Mouse (Mus musculus) lung, embryonic 14.5 days (tissue): ENCODE data around the gene Id3. TPM values are rescaled to one million over a fixed set of nuclear protein-coding genes. Genes with fewer than 3 reads are reported as not detected.

Experiments used
- ATAC-seq: fragments of 200-750 bp; cut with Nextera tagmentation; 2 replicates; pipeline ENCODE4 v1.8.0; 2017; ENCODE audit warnings: mild to moderate bottlenecking, moderate TSS enrichment, moderate library complexity; ENCODE audit not compliant: insufficient read depth
- DNase-seq: peaks from one replicate; pipeline ENCODE4 v3.0.0-alpha.2; 2015
- H3K27ac ChIP-seq: fragments of 300-500 bp; sonication (generic); 2 replicates; pipeline ENCODE4 v1.5.1; 2014; ENCODE audit warnings: low read depth, mild to moderate bottlenecking, moderate library complexity
- H3K27me3 ChIP-seq: fragments of 300-500 bp; sonication (generic); 2 replicates; pipeline ENCODE4 v1.6.1; 2014; ENCODE audit warnings: low read length, control low read depth; ENCODE audit not compliant: insufficient read depth
- H3K36me3 ChIP-seq: fragments of 300-500 bp; sonication (generic); 2 replicates; pipeline ENCODE4 v1.6.1; 2014; ENCODE audit warnings: control low read depth; ENCODE audit not compliant: insufficient read depth
- H3K4me1 ChIP-seq: fragments of 300-500 bp; sonication (generic); 2 replicates; pipeline ENCODE4 v1.6.1; 2014; ENCODE audit warnings: antibody characterized with exemption, control low read depth; ENCODE audit not compliant: insufficient read depth
- H3K4me2 ChIP-seq: fragments of 300-500 bp; sonication (generic); 2 replicates; pipeline ENCODE4 v1.6.1; 2014; ENCODE audit warnings: mild to moderate bottlenecking
- H3K4me3 ChIP-seq: fragments of 300-500 bp; sonication (generic); 2 replicates; pipeline ENCODE4 v1.5.1; 2014; ENCODE audit warnings: low read depth, low read length
- H3K9ac ChIP-seq: fragments of 300-500 bp; sonication (generic); 2 replicates; pipeline ENCODE4 v1.6.1; 2014
- H3K9me3 ChIP-seq: fragments of 300-500 bp; sonication (generic); 2 replicates; pipeline ENCODE4 v1.6.1; 2016; ENCODE audit warnings: low read depth, low read length, control low read depth
- CTCF ChIP-seq: IDR thresholded peaks from 2 replicates; pipeline ENCODE4 v1.5.1; 2016; ENCODE audit warnings: antibody characterized with exemption, low read depth
- WGBS: fragments of 180-500 bp; shearing (Covaris S2); extraction: QIAGEN DNeasy Blood & Tissue Kit; methylation state at CpG from one replicate; pipeline ENCODE4 v1.1.7; 2014; 5-methylcytosine and 5-hydroxymethylcytosine counted together
- polyA plus RNA-seq: library from polyadenylated mRNA; unstranded; fragments of >200 nt; fragmentation: Nextera tagmentation; extraction: Ambion mirVana; gene quantifications from 2 replicates; pipeline ENCODE4 v1.2.1, GENCODE M21; 2014

The Id3 gene
- polyA plus RNA-seq, 1 experiment from 2014 or later = 469 TPM

DNA sequence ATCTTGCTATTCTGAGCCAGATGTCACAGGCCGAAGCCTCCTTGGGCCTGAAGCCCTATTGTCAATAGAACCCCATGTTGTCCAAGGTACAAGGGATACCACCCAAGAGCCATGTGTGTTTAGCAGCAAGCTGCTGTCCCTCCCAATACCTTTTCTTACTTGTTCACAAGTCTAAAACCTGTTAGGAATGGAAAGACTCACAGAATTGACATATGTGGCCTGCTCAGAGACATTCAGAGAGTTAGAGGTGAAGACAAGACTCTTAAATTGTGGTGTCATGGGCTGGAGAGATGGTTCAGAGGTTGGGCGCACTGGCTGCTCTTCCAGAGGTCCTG is 5.7 kb downstream of the Id3 start:
- H3K4me1 ChIP-seq = peaks cover 23% of the 10 kb centered on the region
- H3K27me3 ChIP-seq = no peaks in the 10 kb centered on the region
- H3K27ac ChIP-seq = peak overlapping the region; percentile 100; the same call in 1 of the 2 replicates
- no peak for DNase-seq
- WGBS = 66% methylated on average over 2 of the region's 2 CpGs
- no peaks in the 10 kb centered on the region; the same call in 1 of the 2 replicates for H3K9me3 ChIP-seq
- no peak for TF ChIP-seq CTCF
- H3K36me3 ChIP-seq = peaks cover 15% of the 10 kb centered on the region
- no peak for ATAC-seq
- H3K4me3 ChIP-seq = no peak overlapping the region
- H3K4me2 ChIP-seq = no peak overlapping the region
- no peak overlapping the region for H3K9ac ChIP-seq

GRCm38 (mm10) chr4:136149734-136150133 is 6.4 kb downstream of the Id3 start:
- ATAC-seq (no peak), DNase-seq (peak; percentile 83)
- H3K4me3 ChIP-seq = no peak overlapping the region
- H3K27ac ChIP-seq = no peak overlapping the region
- peak; percentile 82 for TF ChIP-seq CTCF
- no peak overlapping the region for H3K9ac ChIP-seq
- no peaks in the 10 kb centered on the region for H3K27me3 ChIP-seq
- no peaks in the 10 kb centered on the region; the same call in 1 of the 2 replicates for H3K9me3 ChIP-seq
- H3K4me2 ChIP-seq = no peak overlapping the region
- H3K36me3 ChIP-seq = peaks cover 15% of the 10 kb centered on the region
- H3K4me1 ChIP-seq = peaks cover 23% of the 10 kb centered on the region
- WGBS = 35% methylated on average over 3 of the region's 3 CpGs

DNA sequence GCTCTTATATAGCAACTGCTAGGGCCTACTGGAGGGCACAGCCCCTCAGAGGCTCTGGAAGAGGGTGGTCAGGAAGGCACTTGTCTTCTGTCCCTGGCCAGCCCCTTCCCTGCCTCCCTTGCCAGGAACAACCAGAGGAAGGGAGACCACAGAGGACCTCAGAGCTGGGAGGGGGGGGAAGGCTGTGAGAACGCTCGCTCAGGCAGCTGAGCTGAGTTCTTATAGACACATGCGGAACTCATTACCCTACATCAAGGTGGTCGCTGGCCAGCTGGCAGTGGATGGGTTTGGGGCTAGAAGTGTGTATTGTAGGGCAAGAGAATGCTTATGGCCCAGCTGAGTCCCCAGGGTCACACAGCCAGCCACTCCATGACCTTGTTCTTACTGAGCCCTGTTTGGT is 7.3 kb downstream of the Id3 start:
- Histone ChIP-seq H3K27ac (no peak overlapping the region), H3K36me3 (peaks cover 8% of the 10 kb centered on the region), H3K4me1 (peaks cover 22% of the 10 kb centered on the region), H3K4me2 (no peak overlapping the region), H3K27me3 (no peaks in the 10 kb centered on the region), H3K4me3 (no peak overlapping the region), H3K9me3 (no peaks in the 10 kb centered on the region; the same call in 1 of the 2 replicates), H3K9ac (no peak overlapping the region)
- ATAC-seq (no peak), DNase-seq (no peak)
- no peak for TF ChIP-seq CTCF
- 64% methylated on average over 4 of the region's 4 CpGs for WGBS

DNA sequence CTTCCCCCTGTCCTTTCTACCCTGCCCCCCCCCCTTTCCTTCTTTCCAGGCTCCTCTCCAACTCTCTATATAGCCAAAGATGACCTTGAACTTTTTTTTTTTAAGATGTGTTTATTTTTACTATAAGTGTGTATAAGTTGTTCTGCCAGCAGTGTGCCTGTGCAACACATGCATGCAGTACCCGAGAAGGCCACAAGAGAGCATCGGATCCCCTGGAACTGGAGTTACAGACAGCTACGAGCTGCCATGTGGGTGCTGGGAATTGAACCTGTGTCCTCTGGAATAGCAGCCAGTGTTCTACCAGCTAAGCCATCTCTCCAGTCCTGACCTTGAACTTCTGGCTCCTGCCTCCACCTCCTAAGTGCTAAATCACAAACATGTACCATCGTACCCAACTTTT is 9.5 kb downstream of the Id3 start:
- no peak for ATAC-seq
- no peaks in the 10 kb centered on the region for H3K36me3 ChIP-seq
- no peak overlapping the region for H3K4me2 ChIP-seq
- DNase-seq = peak; percentile 59
- H3K4me1 ChIP-seq = peaks cover 4% of the 10 kb centered on the region; the same call in 1 of the 2 replicates
- no peak overlapping the region for H3K9ac ChIP-seq
- no peak overlapping the region for H3K4me3 ChIP-seq
- no peaks in the 10 kb centered on the region for H3K27me3 ChIP-seq
- peak overlapping the region; percentile 50; the same call in 1 of the 2 replicates for H3K27ac ChIP-seq
- no peaks in the 10 kb centered on the region; the same call in 1 of the 2 replicates for H3K9me3 ChIP-seq
- TF ChIP-seq CTCF = peak; percentile 59
- 81% methylated on average over 4 of the region's 4 CpGs for WGBS

DNA sequence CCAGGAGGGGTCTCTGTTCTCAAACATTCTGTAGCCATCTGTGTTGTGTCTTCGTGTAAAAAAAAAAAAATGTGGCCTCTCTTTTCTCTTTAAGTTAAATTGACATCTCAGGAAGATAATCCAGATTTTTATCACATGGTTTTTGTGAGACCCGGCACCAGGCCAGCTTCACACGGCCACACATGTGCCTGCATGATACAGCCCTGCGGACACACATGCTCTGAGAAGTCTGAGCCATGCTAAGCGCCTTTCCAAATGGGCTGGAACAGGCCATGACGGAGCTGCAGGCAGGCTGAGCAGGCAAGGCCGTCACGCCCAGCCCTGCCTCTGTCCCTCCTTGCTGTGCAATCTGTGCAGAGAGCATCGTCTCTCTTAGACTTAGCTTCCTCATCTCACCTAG is 11.2 kb downstream of the Id3 start:
- H3K4me3 ChIP-seq = no peak overlapping the region
- 51% methylated on average over 9 of the region's 9 CpGs for WGBS
- no peaks in the 10 kb centered on the region for H3K36me3 ChIP-seq
- ATAC-seq (no peak), DNase-seq (no peak)
- no peak overlapping the region for H3K27ac ChIP-seq
- H3K4me2 ChIP-seq = no peak overlapping the region
- H3K4me1 ChIP-seq = no peaks in the 10 kb centered on the region
- no peaks in the 10 kb centered on the region; the same call in 1 of the 2 replicates for H3K9me3 ChIP-seq
- TF ChIP-seq CTCF = no peak
- H3K9ac ChIP-seq = no peak overlapping the region
- H3K27me3 ChIP-seq = no peaks in the 10 kb centered on the region

- Histone ChIP-seq H3K27ac (no peak overlapping the region), H3K9me3 (no peaks in the 10 kb centered on the region), H3K4me1 (no peaks in the 10 kb centered on the region), H3K9ac (no peak overlapping the region), H3K4me2 (no peak overlapping the region), H3K36me3 (no peaks in the 10 kb centered on the region), H3K4me3 (no peak overlapping the region), H3K27me3 (no peaks in the 10 kb centered on the region)
- DNase-seq = no peak
- ATAC-seq = no peak
- peak; percentile 30; the same call in 1 of the 2 replicates for TF ChIP-seq CTCF
- 73% methylated on average over 6 of the region's 6 CpGs for WGBS
These were observed 15.2 kb downstream of the Id3 start for GRCm38 (mm10) chr4:136158498-136158897.

GRCm38 (mm10) chr4:136159802-136160397 is 16.6 kb downstream of the Id3 start:
- peak overlapping the region; percentile 30; the same call in 1 of the 2 replicates for H3K27ac ChIP-seq
- H3K4me1 ChIP-seq = no peaks in the 10 kb centered on the region
- H3K27me3 ChIP-seq = no peaks in the 10 kb centered on the region
- TF ChIP-seq CTCF = peak; percentile 98
- DNase-seq (peak; percentile 94), ATAC-seq (peak; percentile 47; the same call in 1 of the 2 replicates)
- H3K36me3 ChIP-seq = no peaks in the 10 kb centered on the region
- 12% methylated on average over 5 of the region's 5 CpGs for WGBS
- H3K9me3 ChIP-seq = no peaks in the 10 kb centered on the region
- 0 out of 2 replicates have a peak overlapping the region, but pooled peaks have one; percentile 3 for H3K9ac ChIP-seq
- H3K4me2 ChIP-seq = no peak overlapping the region
- H3K4me3 ChIP-seq = no peak overlapping the region
